Mouse (Mus musculus): Measurements from ENCODE around the gene Ipo13.

GRCm38 (mm10) chr4:117871787-117872186, 43.0 kb downstream of the Ipo13 start:
- no peak for TF ChIP-seq POLR2A (IDR thresholded peaks at IDR 0.05; ENCODE audit: control insufficient read depth, low read depth, low read length)
- TF ChIP-seq CTCF (IDR thresholded peaks at IDR 0.05; ENCODE audit: control insufficient read depth, insufficient read depth, insufficient replicate concordance, low read depth, low read length), result no peak
